Mouse (Mus musculus) CH12F3 (cell line): ENCODE measurements around the gene Tom1l2.

Experiments used
- in situ Hi-C: fragments of 300-500 bp; cut with MboI; formaldehyde crosslinking; loops from 2 replicates; pipeline ENCODE4 v1.14.3; 2020; ENCODE audit warnings: low sequenced_read_pairs

Tom1l2 gene

DNA sequence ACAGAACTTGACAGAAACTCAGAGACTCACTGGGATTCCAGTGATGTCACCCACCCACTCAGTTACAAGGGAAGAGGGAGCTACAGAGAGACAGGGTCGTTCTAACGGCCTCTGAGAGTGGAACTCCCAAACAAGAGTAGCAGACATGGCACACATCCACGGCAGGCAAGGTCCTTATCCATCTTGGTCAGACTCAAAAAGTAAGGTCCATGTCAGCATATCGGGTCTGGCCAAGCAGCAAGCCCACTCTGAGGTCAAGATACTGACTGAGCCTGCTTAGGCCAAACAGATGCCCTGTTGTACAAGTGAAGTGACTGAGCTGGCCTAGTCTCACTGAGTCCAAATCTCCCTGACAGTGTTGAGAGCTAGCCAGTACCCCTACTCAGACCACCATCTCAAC, 144.0 kb downstream of the Tom1l2 start:
- in situ Hi-C loops: no loop called here

GRCm38 (mm10) chr11:60208201-60208600, 144.5 kb downstream of the Tom1l2 start:
- in situ Hi-C loops: no loop called here

DNA sequence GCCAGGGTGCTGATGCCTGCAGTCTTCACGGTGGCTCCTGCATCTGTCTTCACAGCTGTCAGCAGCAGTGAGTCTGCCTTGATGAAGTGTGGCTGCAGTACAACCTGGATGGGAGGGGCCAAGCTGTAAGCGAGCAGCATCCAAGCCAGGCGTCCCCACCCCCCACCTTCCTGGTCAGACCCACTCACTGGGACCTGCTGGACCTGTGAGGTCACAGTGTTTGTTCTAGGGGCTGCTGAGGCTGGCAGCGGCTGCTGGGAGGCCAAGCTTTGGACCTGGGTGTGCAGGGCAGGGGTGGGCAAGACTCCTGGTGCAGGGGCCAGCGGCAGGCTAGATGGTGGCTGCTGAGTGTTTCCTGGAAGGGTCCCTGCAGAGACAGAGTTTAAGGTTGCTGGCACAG, 146.5 kb downstream of the Tom1l2 start:
- in situ Hi-C loops: no loop called here

DNA sequence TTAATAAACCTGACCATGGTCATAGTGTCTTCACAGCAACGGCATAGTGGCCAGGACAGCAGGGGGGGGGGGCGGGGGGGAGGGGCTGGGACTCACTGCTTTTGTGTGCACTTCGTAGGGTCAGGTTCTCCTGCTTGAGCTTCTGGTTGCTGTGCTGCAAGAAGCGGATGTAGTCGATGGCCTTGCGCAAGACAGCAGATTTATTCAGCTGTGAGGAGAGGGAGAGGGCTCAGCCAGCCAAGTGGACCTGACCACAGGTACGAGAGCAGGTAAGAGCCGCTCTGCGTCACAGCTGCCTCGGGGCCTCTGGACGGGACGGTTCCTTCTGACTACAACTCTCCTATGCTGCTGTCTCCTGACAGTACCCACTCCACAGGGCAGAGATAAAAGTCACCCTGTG, 147.7 kb downstream of the Tom1l2 start:
- in situ Hi-C loops: no loop called here

DNA sequence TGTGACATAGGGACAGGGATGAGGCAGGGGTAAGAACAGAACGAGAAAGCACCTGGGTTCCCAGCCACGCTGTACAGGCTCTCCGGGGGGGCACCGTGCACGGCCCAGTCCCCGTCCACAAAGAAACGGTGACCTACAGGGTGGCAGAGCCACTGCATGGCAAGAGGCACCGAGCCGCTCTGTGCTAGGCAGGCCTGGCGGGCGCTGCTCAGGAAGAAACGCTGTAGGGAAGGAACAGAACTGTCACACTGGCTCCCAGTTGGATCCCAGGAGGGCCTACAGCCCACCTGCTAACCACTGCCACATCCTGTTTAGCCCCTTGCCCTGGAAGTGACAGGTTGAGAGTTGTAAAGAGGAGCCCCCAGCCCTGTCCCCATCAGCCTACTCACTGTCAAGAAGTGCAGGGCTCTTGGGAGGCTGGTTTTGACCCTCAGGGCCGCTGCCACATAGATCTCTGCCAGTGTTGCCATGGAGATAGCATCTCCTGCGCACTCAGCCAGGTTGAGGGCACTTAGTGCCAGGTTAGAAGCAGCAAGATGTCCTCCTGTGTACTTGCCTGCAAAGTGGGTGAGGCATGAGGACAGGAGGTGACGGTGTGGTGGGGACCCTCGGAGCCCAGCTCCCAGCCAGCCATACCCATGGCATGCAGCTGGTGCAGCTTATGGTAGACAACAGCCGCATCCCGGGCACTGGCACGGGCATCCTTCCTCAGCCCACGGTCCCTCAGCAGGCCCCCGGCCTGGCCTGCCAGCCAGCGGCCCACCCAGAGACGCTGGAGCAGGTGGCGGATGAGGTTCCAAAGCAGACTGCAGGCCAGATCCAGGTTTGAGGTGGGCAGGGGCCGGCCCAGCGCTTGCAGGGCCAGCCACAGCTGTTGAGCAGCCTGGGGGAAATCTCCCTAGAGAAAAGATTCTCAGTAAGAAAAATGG, 149.7 kb downstream of the Tom1l2 start:
- in situ Hi-C loops: no loop called here

- in situ Hi-C loops: no loop called here
Observed at GRCm38 (mm10) chr11:60200384-60200783, 152.3 kb downstream of the Tom1l2 start.

- in situ Hi-C loops: no loop called here
Observed at GRCm38 (mm10) chr11:60199702-60200184, 153.0 kb downstream of the Tom1l2 start.

DNA sequence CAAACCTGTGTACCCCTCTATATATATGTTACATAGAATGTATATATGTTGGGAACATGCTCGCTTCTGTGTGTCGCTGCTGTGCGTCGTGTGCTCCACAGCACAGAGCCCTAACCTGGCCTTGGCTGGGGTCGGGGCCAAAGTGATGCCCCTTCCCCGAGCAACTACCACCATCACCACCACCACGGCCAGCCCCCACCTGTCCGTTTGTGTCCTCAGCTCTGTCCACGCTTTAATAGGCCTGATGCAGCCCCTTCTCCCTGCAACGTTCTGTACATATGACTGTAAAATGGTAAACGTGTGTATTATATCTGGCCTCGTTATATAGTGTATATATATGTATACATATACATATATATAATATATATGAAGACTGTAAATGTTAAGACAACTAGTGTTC, 154.1 kb downstream of the Tom1l2 start:
- in situ Hi-C loops: no loop called here

- in situ Hi-C loops: no loop called here
Observed at GRCm38 (mm10) chr11:60197998-60198619, 154.6 kb downstream of the Tom1l2 start.

DNA sequence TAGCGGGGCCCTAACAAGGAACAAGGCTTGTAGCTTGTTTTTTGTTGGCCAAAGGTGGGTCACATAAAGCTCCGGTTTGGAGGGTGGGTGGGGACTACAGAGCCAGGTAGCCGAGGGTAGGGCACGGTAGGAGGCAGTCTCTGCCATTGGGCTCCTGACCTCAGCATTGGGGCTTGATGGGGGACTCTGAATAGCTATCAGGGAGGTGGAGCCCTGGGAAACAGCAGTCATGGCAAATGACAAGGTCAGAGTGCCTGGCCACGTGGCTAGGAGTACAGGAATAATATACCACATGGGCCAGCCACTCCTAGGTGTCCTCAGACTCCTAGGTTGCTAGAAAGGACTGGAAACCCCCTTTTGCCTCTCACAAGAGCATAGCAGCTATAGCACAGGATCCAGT, 156.4 kb downstream of the Tom1l2 start:
- in situ Hi-C loops: no loop called here

DNA sequence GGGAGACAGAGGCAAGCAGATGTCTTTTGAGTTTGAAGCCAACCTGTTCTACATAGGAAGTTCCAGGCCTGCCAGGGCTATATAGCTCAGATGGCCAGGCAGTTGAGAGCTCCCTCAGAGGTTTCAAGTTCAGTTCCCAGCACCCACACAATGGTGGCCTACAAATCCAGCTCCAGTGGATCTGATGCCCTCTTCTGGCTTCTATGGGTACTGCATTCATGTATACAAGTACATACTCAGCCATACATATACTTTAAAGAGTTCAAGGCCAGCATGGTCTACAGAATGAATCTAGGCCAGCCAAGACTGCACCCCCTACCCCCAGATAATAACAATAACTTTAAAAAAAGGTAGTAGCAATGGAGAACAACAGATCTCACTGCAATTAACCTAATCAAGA, 157.6 kb downstream of the Tom1l2 start:
- in situ Hi-C loops: no loop called here

DNA sequence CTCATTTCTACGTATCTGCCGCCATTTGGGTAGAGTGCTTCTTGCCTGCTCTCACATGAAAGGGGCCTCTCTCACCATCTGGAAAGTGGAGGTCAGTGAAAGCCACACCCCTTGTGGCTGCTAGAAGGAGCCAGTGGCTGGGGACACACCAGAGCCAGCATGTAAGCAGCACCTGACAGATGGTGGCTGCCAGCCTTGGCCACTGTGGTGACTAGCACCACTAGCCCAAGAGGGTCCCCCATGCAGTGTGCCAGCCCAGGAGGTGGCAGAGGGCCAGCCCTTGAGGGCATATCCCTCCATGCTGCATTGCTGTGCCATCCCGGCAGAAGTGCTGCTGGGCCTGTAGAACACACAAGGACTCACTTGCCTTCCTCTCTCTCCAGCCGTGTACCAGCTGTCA, 159.1 kb downstream of the Tom1l2 start:
- in situ Hi-C loops: no loop called here

- in situ Hi-C loops: no loop called here
Observed at GRCm38 (mm10) chr11:60192534-60192933, 160.2 kb downstream of the Tom1l2 start.

DNA sequence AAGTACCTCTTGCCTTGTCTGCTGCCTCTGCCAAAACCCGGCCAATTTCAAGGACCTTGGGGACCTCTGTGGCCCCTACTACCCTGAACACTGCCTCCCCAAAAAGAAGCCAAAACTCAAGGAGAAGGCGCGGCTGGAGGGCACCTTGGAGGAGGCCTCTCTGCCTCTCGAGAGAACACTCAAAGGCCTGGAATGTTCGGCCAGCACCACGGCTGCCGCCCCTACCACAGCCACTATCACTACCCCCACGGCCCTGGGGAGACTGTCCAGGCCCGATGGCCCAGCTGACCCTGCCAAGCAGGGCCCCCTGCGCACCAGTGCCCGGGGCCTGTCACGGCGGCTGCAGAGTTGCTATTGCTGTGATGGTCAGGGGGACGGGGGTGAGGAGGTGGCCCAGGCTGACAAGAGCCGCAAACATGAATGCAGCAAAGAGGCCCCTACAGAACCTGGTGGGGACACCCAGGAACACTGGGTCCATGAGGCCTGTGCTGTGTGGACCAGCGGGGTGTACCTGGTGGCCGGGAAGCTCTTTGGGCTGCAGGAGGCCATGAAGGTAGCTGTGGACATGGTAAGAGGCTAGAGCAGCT, 162.6 kb downstream of the Tom1l2 start:
- in situ Hi-C loops: no loop called here

DNA sequence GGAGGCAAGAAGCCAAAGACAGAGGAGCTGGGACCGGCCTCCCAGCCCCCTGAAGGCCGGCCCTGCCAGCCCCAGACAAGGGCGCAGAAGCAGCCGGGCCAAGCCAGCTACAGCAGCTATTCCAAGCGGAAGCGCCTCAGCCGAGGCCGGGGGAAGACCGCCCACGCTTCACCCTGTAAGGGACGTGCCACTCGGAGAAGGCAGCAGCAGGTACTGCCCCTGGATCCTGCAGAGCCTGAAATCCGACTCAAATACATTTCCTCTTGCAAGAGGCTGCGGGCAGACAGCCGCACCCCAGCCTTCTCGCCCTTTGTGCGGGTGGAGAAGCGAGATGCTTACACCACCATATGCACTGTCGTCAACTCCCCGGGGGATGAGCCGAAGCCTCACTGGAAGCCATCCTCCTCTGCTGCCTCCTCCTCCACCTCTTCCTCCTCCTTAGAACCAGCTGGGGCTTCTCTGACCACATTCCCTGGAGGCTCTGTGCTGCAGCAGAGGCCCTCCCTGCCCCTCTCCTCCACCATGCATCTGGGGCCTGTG, 163.1 kb downstream of the Tom1l2 start:
- in situ Hi-C loops: no loop called here

GRCm38 (mm10) chr11:60188275-60188853, 164.3 kb downstream of the Tom1l2 start:
- in situ Hi-C loops: no loop called here

DNA sequence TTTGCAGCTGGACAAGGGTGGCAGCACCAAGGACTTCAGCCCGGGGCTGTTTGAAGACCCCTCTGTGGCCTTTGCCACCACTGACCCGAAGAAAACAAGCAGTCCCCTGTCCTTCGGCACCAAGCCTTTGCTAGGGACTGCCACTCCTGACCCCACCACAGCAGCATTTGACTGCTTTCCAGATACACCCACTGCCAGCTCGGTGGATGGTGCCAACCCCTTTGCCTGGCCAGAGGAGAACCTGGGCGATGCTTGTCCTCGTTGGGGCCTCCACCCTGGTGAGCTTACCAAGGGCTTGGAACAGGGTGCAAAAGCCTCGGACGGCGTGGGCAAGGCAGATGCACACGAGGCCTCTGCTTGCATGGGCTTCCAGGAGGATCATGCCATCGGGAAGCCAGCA, 165.6 kb downstream of the Tom1l2 start:
- in situ Hi-C loops: no loop called here

GRCm38 (mm10) chr11:60185396-60186231, 167.1 kb downstream of the Tom1l2 start:
- in situ Hi-C loops: no loop called here

GRCm38 (mm10) chr11:60184346-60185325, 168.1 kb downstream of the Tom1l2 start:
- in situ Hi-C loops: no loop called here
